Mouse (Mus musculus) hematopoietic stem cell, adult 5-6 weeks (primary cell): ENCODE data around the gene Fbl. TPM values are rescaled to one million over a fixed set of nuclear protein-coding genes. Genes with fewer than 3 reads are reported as not detected.
"Not testable (repeated sequence)": the region's sequence is repeated elsewhere in the genome, so short reads cannot be mapped to it uniquely, and the experiment has no call there.

ENCODE experiments used
- ATAC-seq, 2 experiments: fragments of 125-278 bp in 1 of 2; replicated peaks in 1 of 2; 2 replicates each; pipeline ENCODE4 v1.8.0; 2016 to 2017; ENCODE audit warnings: inconsistent platforms in 2 of 2, mild to moderate bottlenecking in 2 of 2, moderate number of reproducible peaks in 2 of 2, low read depth in 1 of 2, moderate TSS enrichment in 1 of 2; ENCODE audit not compliant: low FRiP score in 2 of 2, poor library complexity in 2 of 2, severe bottlenecking in 2 of 2, insufficient read depth in 1 of 2, low TSS enrichment in 1 of 2
- total RNA-seq: library from RNA; stranded (forward); fragments of 172-1452, 232-1000 nt; gene quantifications from 2 replicates; pipeline ENCODE4 v1.2.3, GENCODE M21; 2017

Gene Fbl
- total RNA-seq, 1 experiment from 2014 or later = 213 TPM

- ATAC-seq = not testable (repeated sequence)
Observed at GRCm38 (mm10) chr7:28226836-28227235, 57.3 kb downstream of the Fbl start.

- not testable (repeated sequence) for ATAC-seq
Observed at GRCm38 (mm10) chr7:28227421-28227820, 57.9 kb downstream of the Fbl start.

Other genes starting within 250 kb of the Fbl start
- gene Zfp974, start 240.2 kb upstream of the Fbl start, total RNA-seq = 10.1 and 15.3 TPM in 2 replicates
- gene Zfp780b, start 190.5 kb upstream of the Fbl start, total RNA-seq = 18.0 and 23.6 TPM in 2 replicates
- gene Zfp850, start 155.6 kb upstream of the Fbl start, total RNA-seq = 8.3 and 16.6 TPM in 2 replicates
- gene Psmc4, start 119.6 kb upstream of the Fbl start, total RNA-seq = 110 and 131 TPM in 2 replicates
- not detected in 2 replicates for gene Fcgbp, start 98.5 kb upstream of the Fbl start, total RNA-seq
- gene 9530053A07Rik, start 40.2 kb upstream of the Fbl start, total RNA-seq = not detected in 2 replicates
- 4.7 and 6.1 TPM in 2 replicates for gene Dyrk1b, start 9.8 kb downstream of the Fbl start, total RNA-seq
- 6.4 and 8.6 TPM in 2 replicates for gene Eid2, start 98.2 kb downstream of the Fbl start, total RNA-seq
- gene Eid2b, start 108.0 kb downstream of the Fbl start, total RNA-seq = 4.5 and 4.8 TPM in 2 replicates
- gene Selenov, start 121.5 kb downstream of the Fbl start, total RNA-seq = not detected in 2 replicates
- gene Dll3, start 132.5 kb downstream of the Fbl start, total RNA-seq = 0.25 TPM in 1 of 2 replicates, not detected in the other
- gene Timm50, start 142.4 kb downstream of the Fbl start, total RNA-seq = 27.8 and 42.9 TPM in 2 replicates
- gene Supt5, start 169.0 kb downstream of the Fbl start, total RNA-seq = 66.2 and 71.9 TPM in 2 replicates
- gene Rps16, start 180.9 kb downstream of the Fbl start, total RNA-seq = 943 and 1,083 TPM in 2 replicates
- gene Plekhg2, start 202.9 kb downstream of the Fbl start, total RNA-seq = 3.5 and 12.5 TPM in 2 replicates
- 166 and 198 TPM in 2 replicates for gene Zfp36, start 210.5 kb downstream of the Fbl start, total RNA-seq
- 15.8 and 32.4 TPM in 2 replicates for gene Med29, start 223.0 kb downstream of the Fbl start, total RNA-seq
- 181 and 184 TPM in 2 replicates for gene Paf1, start 223.2 kb downstream of the Fbl start, total RNA-seq